ENCODE assay signal across 8 mouse cellular contexts in the genomic region with DNA sequence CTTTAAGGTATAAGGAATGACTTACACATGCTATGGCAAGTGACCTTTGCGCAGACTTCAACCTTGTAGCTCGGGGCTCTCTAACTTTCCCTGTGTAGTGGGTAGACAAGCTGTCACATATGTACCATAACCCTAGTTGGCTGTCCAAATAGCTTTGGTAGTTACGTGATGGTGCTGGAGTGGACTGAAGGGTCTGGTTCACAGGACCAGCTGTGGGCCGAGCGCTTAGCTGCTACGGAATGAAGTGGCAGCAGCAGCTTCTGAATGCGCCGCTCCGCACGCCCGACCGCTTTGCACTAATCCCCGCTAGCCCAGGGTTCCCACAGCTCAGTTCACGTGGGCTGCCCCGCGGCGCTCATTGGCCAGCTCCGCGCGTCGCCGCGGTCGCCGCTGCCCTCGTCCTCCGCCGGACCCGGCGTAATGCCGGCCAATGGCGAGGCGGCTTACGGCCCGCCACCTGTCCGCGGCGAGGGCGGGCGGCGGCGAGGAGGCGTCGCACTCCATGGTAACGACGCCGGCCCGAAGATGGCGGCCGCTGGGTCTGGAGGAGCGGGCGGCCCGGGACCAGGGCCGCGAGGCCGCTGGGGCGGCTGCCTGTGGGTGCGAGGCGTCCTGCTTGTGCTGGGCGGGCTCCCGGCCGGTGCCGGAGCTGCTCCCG. TPM values are rescaled to one million over a fixed set of nuclear protein-coding genes. Genes with fewer than 3 reads are reported as not detected.
DNase-seq lines count a peak whose midpoint lies in the region; ATAC-seq and TF ChIP-seq lines count a peak whose summit lies in the region.

Gene Lmln, plus strand, starts transcription at position 498 of the 658 bp plus-strand sequence.

- H3K9ac ChIP-seq in embryonic facial prominence, embryonic 14.5 days (ENCODE audit: low read depth, low read length) = peak within 1 kb of the TSS; percentile 75
- H3K9ac ChIP-seq in limb, embryonic 14.5 days (ENCODE audit: low read depth, low read length, severe bottlenecking) = peak within 1 kb of the TSS; percentile 66
- peak within 1 kb of the TSS; percentile 76 for H3K9ac ChIP-seq in midbrain, postnatal 0 days (replicated peaks; ENCODE audit: low read length, poor library complexity, severe bottlenecking)

- peak within 1 kb of the TSS; percentile 92 for H3K4me2 ChIP-seq in embryonic facial prominence, embryonic 14.5 days (ENCODE audit: low read depth, low read length)
- peak within 1 kb of the TSS; percentile 80 for H3K4me2 ChIP-seq in limb, embryonic 14.5 days (replicated peaks; ENCODE audit: low read depth, low read length, severe bottlenecking)
- peak within 1 kb of the TSS; percentile 82 for H3K4me2 ChIP-seq in midbrain, postnatal 0 days (ENCODE audit: low read depth, low read length, poor library complexity, severe bottlenecking)

- TF ChIP-seq POLR2A in limb, embryonic 14.5 days (IDR thresholded peaks at IDR 0.05; ENCODE audit: borderline replicate concordance, extremely low read depth, insufficient read depth, insufficient read length) = no peak

- H3K27ac ChIP-seq in embryonic facial prominence, embryonic 14.5 days (replicated peaks; ENCODE audit: low read depth, low read length) = peak within 1 kb of the TSS; percentile 69
- peak within 1 kb of the TSS; percentile 52 for H3K27ac ChIP-seq in limb, embryonic 14.5 days (replicated peaks; ENCODE audit: low read depth, low read length)
- H3K27ac ChIP-seq in midbrain, postnatal 0 days (ENCODE audit: low read depth, low read length) = peak within 1 kb of the TSS; percentile 73

- no peaks in the 10 kb centered on the region for H3K27me3 ChIP-seq in embryonic facial prominence, embryonic 14.5 days (replicated peaks; ENCODE audit: control insufficient read depth, insufficient read depth, low read length)
- no peaks in the 10 kb centered on the region for H3K27me3 ChIP-seq in limb, embryonic 14.5 days (ENCODE audit: control insufficient read depth, insufficient read depth, low read length)
- H3K27me3 ChIP-seq in midbrain, postnatal 0 days (ENCODE audit: insufficient read depth, low read length) = no peaks in the 10 kb centered on the region

- no peaks in the 10 kb centered on the region for H3K9me3 ChIP-seq in embryonic facial prominence, embryonic 14.5 days (ENCODE audit: control insufficient read depth, low read length)
- no peaks in the 10 kb centered on the region for H3K9me3 ChIP-seq in limb, embryonic 14.5 days (ENCODE audit: control insufficient read depth, low read length)
- H3K9me3 ChIP-seq in midbrain, postnatal 0 days (ENCODE audit: low read length) = no peaks in the 10 kb centered on the region

- peaks cover 32% of the 10 kb centered on the region for H3K36me3 ChIP-seq in embryonic facial prominence, embryonic 14.5 days (ENCODE audit: control insufficient read depth, insufficient read depth, low read length)
- peaks cover 34% of the 10 kb centered on the region for H3K36me3 ChIP-seq in limb, embryonic 14.5 days (ENCODE audit: control insufficient read depth, insufficient read depth, low read length)
- H3K36me3 ChIP-seq in midbrain, postnatal 0 days (ENCODE audit: insufficient read depth, low read length) = peaks cover 28% of the 10 kb centered on the region

- no peak for TF ChIP-seq CTCF in midbrain, postnatal 0 days (IDR thresholded peaks at IDR 0.05)

- peak within 1 kb of the TSS; percentile 78 for H3K4me3 ChIP-seq in embryonic facial prominence, embryonic 14.5 days (ENCODE audit: low read depth, low read length)
- H3K4me3 ChIP-seq in limb, embryonic 14.5 days (replicated peaks; ENCODE audit: low read length) = peak within 1 kb of the TSS; percentile 82
- H3K4me3 ChIP-seq in midbrain, postnatal 0 days (ENCODE audit: low read depth, low read length) = peak within 1 kb of the TSS; percentile 87

- peak; percentile 97 for ATAC-seq in embryonic facial prominence, embryonic 14.5 days (ENCODE audit: low read depth)
- ATAC-seq in limb, embryonic 14.5 days (ENCODE audit: low FRiP score, low read depth) = peak; percentile 95
- peak; percentile 97 for ATAC-seq in midbrain, postnatal 0 days (ENCODE audit: low FRiP score)

- DNase-seq in 3T3-L1 (ENCODE audit: low read depth, low spot score) = peak; percentile 93
- peak; percentile 78 to 82 for DNase-seq in adrenal gland, postnatal 4 days (ENCODE audit: low spot score in 2 of 2)
- DNase-seq in embryonic facial prominence, embryonic 14.5 days (ENCODE audit: low spot score) = peak; percentile 96
- peak; percentile 85 for DNase-seq in heart, adult 8-10 months (ENCODE audit: low spot score)
- DNase-seq in kidney, adult 9 months = peak; percentile 93
- DNase-seq in limb, embryonic 14.5 days (ENCODE audit: low spot score) = peak; percentile 91
- peak; percentile 95 for DNase-seq in midbrain, postnatal 0 days (ENCODE audit: low spot score)
- DNase-seq in spleen, postnatal 14 days (ENCODE audit: low spot score in 2 of 2) = peak; percentile 75 to 80

- H3K4me1 ChIP-seq in embryonic facial prominence, embryonic 14.5 days (ENCODE audit: control insufficient read depth, insufficient read depth, low read length) = peaks cover 19% of the 10 kb centered on the region
- peaks cover 15% of the 10 kb centered on the region; the same call in 1 of the 2 replicates for H3K4me1 ChIP-seq in limb, embryonic 14.5 days (ENCODE audit: control insufficient read depth, insufficient read depth, low read length)
- peaks cover 16% of the 10 kb centered on the region for H3K4me1 ChIP-seq in midbrain, postnatal 0 days (ENCODE audit: insufficient read depth, low read length)

- WGBS in embryonic facial prominence, embryonic 14.5 days = 2% methylated on average over 15 of the region's 64 CpGs
- WGBS in limb, embryonic 14.5 days = 2% methylated on average over 33 of the region's 64 CpGs
- WGBS in midbrain, postnatal 0 days = under 1% methylated on average over 46 of the region's 64 CpGs

RNA-seq across cellular contexts. Expression of gene Lmln, which starts in this region (rescaled TPM):
- total RNA-seq in adrenal gland, postnatal 4 days (2021) = 10 to 100 TPM; 14.1 to 15.1 TPM
- polyA plus RNA-seq in embryonic facial prominence, embryonic 14.5 days (2014; fragmentation: Nextera tagmentation; extraction: Ambion mirVana) = 2.3 and 2.5 TPM in 2 replicates
- 1 to 10 TPM; 1.5 to 5.4 (median 2.1) TPM for total RNA-seq in heart, adult 8-10 months (2022)
- polyA plus RNA-seq in limb, embryonic 14.5 days (2012; rRNA removed) = 3.5 and 3.6 TPM in 2 replicates
- 1.7 and 1.9 TPM in 2 replicates for polyA plus RNA-seq in limb, embryonic 14.5 days (2014; fragmentation: Nextera tagmentation; extraction: Ambion mirVana)
- total RNA-seq in midbrain, postnatal 0 days (2014; rRNA removed) = 7.6 and 19.0 TPM in 2 replicates
- 1.4 and 2.4 TPM in 2 replicates for polyA plus RNA-seq in midbrain, postnatal 0 days (2015; fragmentation: Nextera tagmentation; extraction: Ambion mirVana)

Comparison
In these comparisons a context has a peak if more than half of its experiments do, and no peak if none do; other contexts are left out.
1. Peak in every context shown above with its lines: DNase-seq, ATAC-seq, H3K4me3 ChIP-seq and H3K27ac ChIP-seq.